In the genomic region with DNA sequence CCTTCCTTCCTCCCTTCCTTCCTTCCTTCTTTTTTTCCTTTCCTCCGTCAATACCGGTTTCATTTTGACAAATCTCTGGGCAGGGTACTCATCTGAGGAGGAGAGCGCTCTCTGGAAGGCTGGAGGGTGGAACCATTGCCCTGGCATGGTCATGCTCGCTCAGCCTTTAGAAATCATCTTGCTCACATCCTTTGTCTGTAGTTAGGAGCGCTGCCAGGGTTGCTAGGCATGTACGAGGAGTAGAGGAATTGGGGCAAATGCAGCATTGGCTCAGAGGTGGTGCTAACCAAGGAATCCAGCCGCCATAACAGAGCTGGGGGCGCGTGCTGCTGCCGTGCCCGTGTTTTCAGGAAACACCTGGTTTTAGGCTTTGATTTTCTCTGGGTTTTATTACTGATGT, we compare ENCODE assay signal across 17 mouse cellular contexts. TPM values are rescaled to one million over a fixed set of nuclear protein-coding genes. Genes with fewer than 3 reads are reported as not detected.
DNase-seq lines count a peak whose midpoint lies in the region; ATAC-seq and TF ChIP-seq lines count a peak whose summit lies in the region.
"Had no signal": no experiment of that assay in that cellular context is flagged by ENCODE, and none has a peak within 500 bp of the region (broad histone marks: within the 10 kb centered on the region; RNA-seq: fewer than 3 reads in every experiment).

No protein-coding gene starts in this region.

- H3K27ac ChIP-seq in gastrocnemius, adult 2 months: no peak overlapping the region
- H3K27ac ChIP-seq: embryonic facial prominence, embryonic 13.5 days; heart, embryonic 13.5 days; intestine, embryonic 15.5 days; liver, embryonic 13.5 days had no signal

- H3K4me3 ChIP-seq in gastrocnemius, adult 2 months: no peak overlapping the region
- H3K4me3 ChIP-seq: embryonic facial prominence, embryonic 13.5 days; heart, embryonic 13.5 days; intestine, embryonic 15.5 days; liver, embryonic 13.5 days had no signal

- TF ChIP-seq CTCF in gastrocnemius, adult 2 months (IDR thresholded peaks at IDR 0.05): no peak

- intact Hi-C loops in gastrocnemius, adult 2 months (cut with DNase I): loop anchor here (10.0 kb wide), 1 partner anchor 57 kb away; a partner anchor contains a TSS
- intact Hi-C loops in gastrocnemius, postnatal 36 days (cut with DNase I): loop anchor here (10.0 kb wide), 1 partner anchor 407 kb away; no protein-coding TSS in a partner anchor
- intact Hi-C loops in left cerebral cortex, postnatal 14 days (cut with DNase I): loop anchor here (5.0 kb wide), 1 partner anchor 54 kb away; a partner anchor contains a TSS

- DNase-seq in gastrocnemius, adult 2 months: peak; percentile 11
- DNase-seq in gastrocnemius, postnatal 36 days: no peak
- DNase-seq in brain, adult 2 months (ENCODE audit: low read depth, low spot score): peak; percentile 69
- DNase-seq in layer of hippocampus, adult 18-20 months (ENCODE audit: low spot score in 2 of 2): peak; percentile 35 to 63
- peak; percentile 63 to 73 for DNase-seq in left cerebral cortex, postnatal 14 days (ENCODE audit: low spot score in 2 of 2)
- no peak for DNase-seq in lung, adult 18-20 months
- DNase-seq in urinary bladder, postnatal 36 days (ENCODE audit: low spot score in 2 of 2): no peak
- DNase-seq: adrenal gland, adult 8-10 months; liver, embryonic 13.5 days; thymus, postnatal 25 days had no signal

- ATAC-seq in CD4-positive, CD25-positive, alpha-beta regulatory T cell, adult 4 months: no peak
- ATAC-seq: intestine, embryonic 15.5 days; Patski had no signal

RNA-seq across cellular contexts. Expression of a gene that starts 20.9 kb away (rescaled TPM):
- 10 to 100 TPM; 10.8 to 11.1 TPM for total RNA-seq in gastrocnemius, adult 2 months (2021)
- total RNA-seq in gastrocnemius, postnatal 36 days (2021): 10 to 100 TPM; 12.9 to 13.2 TPM
- 10 to 100 TPM; 20.3 to 26.5 TPM for total RNA-seq in layer of hippocampus, adult 18-20 months (2021)
- 10 to 100 TPM; 20.5 to 21.8 TPM for total RNA-seq in left cerebral cortex, postnatal 14 days (2021)
- 1 to 10 TPM; 4.0 to 5.0 TPM for polyA plus RNA-seq in CD4-positive, CD25-positive, alpha-beta regulatory T cell, adult 4 months (2017; shearing (Covaris generic))

RNA-seq across cellular contexts. Expression of a gene that starts 31.9 kb away (rescaled TPM):
- not detected for total RNA-seq in gastrocnemius, adult 2 months (2021)
- total RNA-seq in gastrocnemius, postnatal 36 days (2021): not detected
- not detected for total RNA-seq in layer of hippocampus, adult 18-20 months (2021)
- total RNA-seq in left cerebral cortex, postnatal 14 days (2021): not detected
- polyA plus RNA-seq in CD4-positive, CD25-positive, alpha-beta regulatory T cell, adult 4 months (2017; shearing (Covaris generic)): not detected
- total RNA-seq: adrenal gland, adult 8-10 months; gastrocnemius, adult 18-20 months had no signal
- polyA plus RNA-seq: embryonic facial prominence, embryonic 13.5 days; heart, embryonic 13.5 days; large intestine, adult 2 months; liver, embryonic 13.5 days had no signal

RNA-seq across cellular contexts. Expression of a gene that starts 55.1 kb away (rescaled TPM):
- 100 to 1,000 TPM; 155 to 159 TPM for total RNA-seq in gastrocnemius, adult 2 months (2021)
- total RNA-seq in gastrocnemius, postnatal 36 days (2021): 100 to 1,000 TPM; 129 to 144 TPM
- total RNA-seq in layer of hippocampus, adult 18-20 months (2021): 100 to 1,000 TPM in 1 of 2 experiments, 10 to 100 TPM in 1; 98.8 to 103 TPM
- 10 to 100 TPM; 74.4 to 75.7 TPM for total RNA-seq in left cerebral cortex, postnatal 14 days (2021)
- polyA plus RNA-seq in CD4-positive, CD25-positive, alpha-beta regulatory T cell, adult 4 months (2017; shearing (Covaris generic)): 10 to 100 TPM; 77.0 to 91.2 TPM

Comparison
In these comparisons a context has a peak if more than half of its experiments do, and no peak if none do; other contexts are left out.
1. DNase-seq: peak in gastrocnemius, adult 2 months (single experiment), brain, adult 2 months (single experiment), layer of hippocampus, adult 18-20 months (2 of 2) and left cerebral cortex, postnatal 14 days (2 of 2); none in gastrocnemius, postnatal 36 days (0 of 2), lung, adult 18-20 months (0 of 2) and urinary bladder, postnatal 36 days (0 of 2).